Mouse (Mus musculus) liver, adult 2 months (tissue): ENCODE results near the gene Trmt10b. TPM values are rescaled to one million over a fixed set of nuclear protein-coding genes. Genes with fewer than 3 reads are reported as not detected.
A peak's percentile ranks its signal among the peaks of the same experiment; 100 is the strongest.

ENCODE experiments used
- DNase-seq: peaks from one replicate; pipeline ENCODE4 v3.0.0-alpha.2; 2011; ENCODE audit warnings: low read depth, low spot score; ENCODE audit errors: extremely low read depth
- H3K27ac ChIP-seq: fragments of 200-500 bp; replicated peaks from 2 replicates; pipeline ENCODE4 v1.5.1; 2012; ENCODE audit warnings: low read depth, mild to moderate bottlenecking, control low read depth, inconsistent platforms, low read length; ENCODE audit not compliant: insufficient read depth
- H3K27me3 ChIP-seq: fragments of 200-500 bp; 2 replicates; pipeline ENCODE4 v1.6.1; 2012; ENCODE audit warnings: mild to moderate bottlenecking, moderate library complexity, low read length, inconsistent platforms; ENCODE audit not compliant: control insufficient read depth, insufficient read depth
- H3K36me3 ChIP-seq: fragments of 200-500 bp; 2 replicates; pipeline ENCODE4 v1.6.1; 2012; ENCODE audit warnings: low read length, inconsistent platforms; ENCODE audit not compliant: control insufficient read depth, insufficient read depth
- H3K4me1 ChIP-seq: fragments of 200-500 bp; 2 replicates; pipeline ENCODE4 v1.6.1; 2011; ENCODE audit warnings: low read length; ENCODE audit not compliant: control insufficient read depth, insufficient read depth
- H3K4me3 ChIP-seq: fragments of 200-500 bp; 2 replicates; pipeline ENCODE4 v1.5.1; 2011; ENCODE audit warnings: low read depth, mild to moderate bottlenecking, control low read depth, low read length, moderate library complexity; ENCODE audit not compliant: insufficient read depth
- H3K79me2 ChIP-seq: fragments of 200-500 bp; 2 replicates; pipeline ENCODE4 v1.6.1; 2012; ENCODE audit warnings: inconsistent platforms, mild to moderate bottlenecking, low read length, moderate library complexity; ENCODE audit not compliant: control insufficient read depth, insufficient read depth
- H3K9ac ChIP-seq: fragments of 200-500 bp; 2 replicates; pipeline ENCODE4 v1.6.1; 2012; ENCODE audit warnings: low read depth, mild to moderate bottlenecking, control low read depth, inconsistent platforms, low read length
- CTCF ChIP-seq: fragments of 200-500 bp; IDR thresholded peaks from 2 replicates; pipeline ENCODE4 v1.5.1; 2011; ENCODE audit warnings: low read depth, low read length, control low read depth
- POLR2A ChIP-seq: fragments of 200-500 bp; IDR thresholded peaks from 2 replicates; pipeline ENCODE4 v1.6.1; 2011; ENCODE audit warnings: low read length, control low read depth; ENCODE audit not compliant: insufficient read depth; ENCODE audit errors: extremely low read depth
- WGBS: fragments of 180-500 bp; shearing (Covaris S2); methylation state at CpG from one replicate; pipeline ENCODE4 v1.1.7; 2018; 5-methylcytosine and 5-hydroxymethylcytosine counted together
- polyA plus RNA-seq: library from polyadenylated mRNA; depleted of rRNA; stranded (reverse); fragments of >200 nt; gene quantifications from 2 replicates; pipeline ENCODE4 v1.2.3, GENCODE M21; 2012; rRNA removed
- total RNA-seq: library from RNA; depleted of rRNA; stranded (reverse); fragments of >200 nt; gene quantifications from 2 replicates; pipeline ENCODE4 v1.2.3, GENCODE M21; 2014; rRNA removed

The Trmt10b gene
- total RNA-seq: 2.6 and 3.3 TPM in 2 replicates
- 0.83 and 0.92 TPM in 2 replicates for polyA plus RNA-seq

GRCm38 (mm10) chr4:45296662-45297564, at the start of gene Trmt10b:
Gene Trmt10b, plus strand, starts transcription at chr4:45297127.
- 16% methylated on average over 27 of the region's 27 CpGs for WGBS
- Histone ChIP-seq H3K27ac (peak within 1 kb of the TSS; percentile 6; the same call in 1 of the 2 replicates), H3K27me3 (no peaks in the 10 kb centered on the region), H3K36me3 (peaks cover 10% of the 10 kb centered on the region; the same call in 1 of the 2 replicates), H3K4me3 (peak within 1 kb of the TSS; percentile 90), H3K79me2 (peaks cover 3% of the 10 kb centered on the region; the same call in 1 of the 2 replicates), H3K9ac (peak within 1 kb of the TSS; percentile 78), H3K4me1 (peaks cover 2% of the 10 kb centered on the region; the same call in 1 of the 2 replicates)
- TF ChIP-seq CTCF: no peak
- no peak for TF ChIP-seq POLR2A
- DNase-seq: peak; percentile 84

GRCm38 (mm10) chr4:45251265-45251664, 45.7 kb upstream of the Trmt10b start:
- TF ChIP-seq POLR2A (no peak), CTCF (no peak)
- no peak overlapping the region for H3K4me3 ChIP-seq
- WGBS: 92% methylated on average over 8 of the region's 8 CpGs

GRCm38 (mm10) chr4:45252861-45253262, 44.1 kb upstream of the Trmt10b start:
- no peaks in the 10 kb centered on the region; the same call in 1 of the 2 replicates for H3K27me3 ChIP-seq
- 68% methylated on average over 9 of the region's 9 CpGs for WGBS
- DNase-seq: no peak
- no peak for TF ChIP-seq CTCF
- no peak for TF ChIP-seq POLR2A
- H3K79me2 ChIP-seq: no peaks in the 10 kb centered on the region
- no peak overlapping the region for H3K4me3 ChIP-seq
- H3K27ac ChIP-seq: no peak overlapping the region
- H3K36me3 ChIP-seq: no peaks in the 10 kb centered on the region
- H3K4me1 ChIP-seq: no peaks in the 10 kb centered on the region
- H3K9ac ChIP-seq: no peak overlapping the region

More at GRCm38 (mm10) chr4:45251265-45251664, 45.7 kb upstream of the Trmt10b start:
- Histone ChIP-seq H3K79me2 (no peaks in the 10 kb centered on the region), H3K27me3 (no peaks in the 10 kb centered on the region; the same call in 1 of the 2 replicates), H3K4me1 (no peaks in the 10 kb centered on the region), H3K27ac (no peak overlapping the region), H3K9ac (no peak overlapping the region), H3K36me3 (no peaks in the 10 kb centered on the region)
- no peak for DNase-seq

- DNase-seq: no peak
- WGBS: 61% methylated on average over 11 of the region's 11 CpGs
- Histone ChIP-seq H3K27me3 (no peaks in the 10 kb centered on the region; the same call in 1 of the 2 replicates), H3K4me3 (no peak overlapping the region), H3K9ac (no peak overlapping the region), H3K36me3 (no peaks in the 10 kb centered on the region), H3K4me1 (no peaks in the 10 kb centered on the region), H3K79me2 (no peaks in the 10 kb centered on the region), H3K27ac (no peak overlapping the region)
- TF ChIP-seq POLR2A: no peak
- no peak for TF ChIP-seq CTCF
Measured at GRCm38 (mm10) chr4:45253839-45254601, 42.9 kb upstream of the Trmt10b start.

- H3K27ac ChIP-seq: no peak overlapping the region
- H3K4me1 ChIP-seq: no peaks in the 10 kb centered on the region
- no peaks in the 10 kb centered on the region; the same call in 1 of the 2 replicates for H3K27me3 ChIP-seq
- H3K36me3 ChIP-seq: no peaks in the 10 kb centered on the region
- no peak overlapping the region for H3K9ac ChIP-seq
- DNase-seq: no peak
- no peaks in the 10 kb centered on the region for H3K79me2 ChIP-seq
- TF ChIP-seq CTCF: no peak
- no peak for TF ChIP-seq POLR2A
- 69% methylated on average over 4 of the region's 4 CpGs for WGBS
- H3K4me3 ChIP-seq: no peak overlapping the region
Measured at GRCm38 (mm10) chr4:45259232-45259832, 37.6 kb upstream of the Trmt10b start.
